Mouse (Mus musculus) CH12.LX (cell line): ENCODE measurements around the gene Prpf31.

ENCODE experiments used
- CHD2 ChIP-seq: IDR thresholded peaks from 2 replicates; pipeline ENCODE4 v1.6.1; 2011; ENCODE audit warnings: low read length, improper control_type of control experiment
- CTCF ChIP-seq, 2 experiments: IDR thresholded peaks in 1 of 2; conservative IDR thresholded peaks in 1 of 2; 2 replicates each; pipeline ENCODE4 v1.5.1; 2011 to 2012; ENCODE audit warnings: low read depth in 2 of 2, low read length in 2 of 2, improper control_type of control experiment in 1 of 2, inconsistent platforms in 1 of 2, mild to moderate bottlenecking in 1 of 2, moderate library complexity in 1 of 2
- EP300 ChIP-seq: IDR thresholded peaks from 2 replicates; pipeline ENCODE4 v1.6.1; 2011; ENCODE audit warnings: low read length, improper control_type of control experiment
- JUN ChIP-seq: IDR thresholded peaks from 2 replicates; pipeline ENCODE4 v1.6.1; 2011; ENCODE audit warnings: low read depth, mild to moderate bottlenecking, low read length, improper control_type of control experiment, moderate library complexity; ENCODE audit not compliant: insufficient read depth
- JUND ChIP-seq: conservative IDR thresholded peaks from 2 replicates; pipeline ENCODE4 v1.6.1; 2011; ENCODE audit warnings: low read depth, low read length, improper control_type of control experiment
- MAFK ChIP-seq: IDR thresholded peaks from 2 replicates; pipeline ENCODE4 v1.6.1; 2011; ENCODE audit warnings: low read length, improper control_type of control experiment; ENCODE audit not compliant: insufficient replicate concordance
- MAX ChIP-seq: IDR thresholded peaks from 2 replicates; pipeline ENCODE4 v1.6.1; 2011; ENCODE audit warnings: low read length, improper control_type of control experiment
- POLR2A ChIP-seq: IDR thresholded peaks from 2 replicates; pipeline ENCODE4 v1.6.1; 2011; ENCODE audit warnings: low read depth, mild to moderate bottlenecking, improper control_type of control experiment, low read length
- RCOR1 ChIP-seq: conservative IDR thresholded peaks from 2 replicates; pipeline ENCODE4 v1.6.1; 2012; ENCODE audit warnings: low read depth, mild to moderate bottlenecking, inconsistent platforms, low read length, improper control_type of control experiment
- TCF12 ChIP-seq: IDR thresholded peaks from 2 replicates; pipeline ENCODE4 v1.6.1; 2014; ENCODE audit warnings: low read depth, mild to moderate bottlenecking, inconsistent platforms, low read length, improper control_type of control experiment
- UBTF ChIP-seq: IDR thresholded peaks from 2 replicates; pipeline ENCODE4 v1.6.1; 2012; ENCODE audit warnings: low read depth, mild to moderate bottlenecking, inconsistent platforms, low read length, improper control_type of control experiment, moderate library complexity
- ZC3H11A ChIP-seq: IDR thresholded peaks from 2 replicates; pipeline ENCODE4 v1.6.1; 2012; ENCODE audit warnings: low read depth, mild to moderate bottlenecking, inconsistent platforms, low read length, improper control_type of control experiment

DNA sequence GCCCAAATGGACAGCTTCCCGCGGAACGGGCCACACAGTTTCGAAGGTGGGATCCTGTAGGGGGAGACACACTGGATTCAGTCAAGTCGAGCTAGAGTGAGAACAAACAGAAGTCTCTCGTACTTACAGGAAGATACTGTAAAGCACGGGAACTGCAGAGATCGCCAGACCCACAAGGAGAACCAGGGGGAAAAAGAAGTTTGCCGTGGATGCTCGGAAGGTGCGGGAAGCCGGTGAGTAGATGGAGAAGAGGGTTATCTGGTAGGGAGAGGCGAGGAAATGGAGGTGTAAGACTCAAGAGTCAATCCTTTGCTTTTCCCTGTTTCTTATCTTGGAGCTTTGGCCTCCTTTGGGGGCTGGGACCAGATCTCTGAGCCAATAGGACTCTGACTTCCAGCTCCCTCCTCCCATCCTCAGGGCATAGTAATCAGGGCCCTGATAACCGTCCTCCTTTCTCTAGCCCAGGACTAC, 37.2 kb downstream of the Prpf31 start:
- TF ChIP-seq CTCF (conservative IDR thresholded peaks at IDR 0.05 in 1 of 2, IDR thresholded peaks at IDR 0.05 in 1 of 2; ENCODE audit: low read depth in 2 of 2, low read length in 2 of 2): no peak
- no peak for TF ChIP-seq EP300
- no peak for TF ChIP-seq MAFK
- no peak for TF ChIP-seq TCF12
- no peak for TF ChIP-seq POLR2A
- TF ChIP-seq CHD2: no peak
- no peak for TF ChIP-seq JUND
- no peak for TF ChIP-seq ZC3H11A
- no peak for TF ChIP-seq MAX
- TF ChIP-seq JUN: no peak
- no peak for TF ChIP-seq UBTF
- TF ChIP-seq RCOR1: no peak
